Mouse (Mus musculus) liver, embryonic 14.5 days (tissue): ENCODE measurements at regions not wholly inside any gene's neighbourhood (a gene's known extent, or its start where the extent isn't known, plus 50 kb on each side); places are given as distances from the start of the nearest gene placed in this dataset.

ENCODE experiments used
- ATAC-seq: fragments of 200-750 bp; cut with Nextera tagmentation; 2 replicates; pipeline ENCODE4 v1.8.0; 2017; ENCODE audit warnings: moderate number of reproducible peaks, mild to moderate bottlenecking, moderate library complexity; ENCODE audit not compliant: insufficient read depth
- DNase-seq, 3 experiments: peaks; one replicate each; pipeline ENCODE4 v3.0.0-alpha.2; 2012 to 2013; ENCODE audit warnings: low read depth in 3 of 3, low spot score in 3 of 3
- H3K27ac ChIP-seq: fragments of 300-500 bp; sonication (generic); 2 replicates; pipeline ENCODE4 v1.5.1; 2014; ENCODE audit warnings: moderate library complexity, mild to moderate bottlenecking, control low read depth, inconsistent platforms
- H3K27me3 ChIP-seq: fragments of 300-500 bp; sonication (generic); 2 replicates; pipeline ENCODE4 v1.6.1; 2014; ENCODE audit warnings: mild to moderate bottlenecking, low read length, moderate library complexity; ENCODE audit not compliant: control insufficient read depth, insufficient read depth
- H3K36me3 ChIP-seq: fragments of 300-500 bp; sonication (generic); replicated peaks from 2 replicates; pipeline ENCODE4 v1.6.1; 2014; ENCODE audit warnings: low read depth; ENCODE audit not compliant: control insufficient read depth, insufficient read depth
- H3K4me1 ChIP-seq, 2 experiments: fragments of 200-500 bp in 1 of 2; fragments of 300-500 bp in 1 of 2; sonication (generic) in 1 of 2; replicated peaks; 2 replicates each; pipeline ENCODE4 v1.6.1; 2012 to 2014; ENCODE audit warnings: antibody characterized with exemption in 1 of 2, inconsistent platforms in 1 of 2, low read length in 1 of 2; ENCODE audit not compliant: control insufficient read depth in 2 of 2, insufficient read depth in 2 of 2
- H3K4me2 ChIP-seq: fragments of 300-500 bp; sonication (generic); 2 replicates; pipeline ENCODE4 v1.6.1; 2014; ENCODE audit warnings: low read depth, mild to moderate bottlenecking, control low read depth, moderate library complexity
- H3K4me3 ChIP-seq, 2 experiments: fragments of 200-500 bp in 1 of 2; fragments of 300-500 bp in 1 of 2; sonication (generic) in 1 of 2; 2 replicates each; pipeline ENCODE4 v1.5.1; 2012 to 2014; ENCODE audit warnings: low read depth in 2 of 2, low read length in 2 of 2, mild to moderate bottlenecking in 2 of 2, control low read depth in 1 of 2, inconsistent platforms in 1 of 2, moderate library complexity in 1 of 2; ENCODE audit not compliant: insufficient read depth in 1 of 2
- H3K9ac ChIP-seq: fragments of 300-500 bp; sonication (generic); replicated peaks from 2 replicates; pipeline ENCODE4 v1.6.1; 2014; ENCODE audit warnings: mild to moderate bottlenecking, control low read depth, moderate library complexity
- H3K9me3 ChIP-seq: fragments of 300-500 bp; sonication (generic); 2 replicates; pipeline ENCODE4 v1.6.1; 2016; ENCODE audit warnings: low read length, mixed read lengths; ENCODE audit not compliant: control insufficient read depth
- CTCF ChIP-seq: IDR thresholded peaks from 2 replicates; pipeline ENCODE4 v1.5.1; 2016; ENCODE audit warnings: antibody characterized with exemption, low read depth, control low read depth
- EP300 ChIP-seq: IDR thresholded peaks from 2 replicates; pipeline ENCODE4 v1.6.1; 2016; ENCODE audit warnings: antibody characterized with exemption, low read depth
- WGBS: fragments of 180-500 bp; shearing (Covaris S2); extraction: QIAGEN DNeasy Blood & Tissue Kit; methylation state at CpG from one replicate; pipeline ENCODE4 v1.1.7; 2014; ENCODE audit not compliant: insufficient replicate concordance; 5-methylcytosine and 5-hydroxymethylcytosine counted together

DNA sequence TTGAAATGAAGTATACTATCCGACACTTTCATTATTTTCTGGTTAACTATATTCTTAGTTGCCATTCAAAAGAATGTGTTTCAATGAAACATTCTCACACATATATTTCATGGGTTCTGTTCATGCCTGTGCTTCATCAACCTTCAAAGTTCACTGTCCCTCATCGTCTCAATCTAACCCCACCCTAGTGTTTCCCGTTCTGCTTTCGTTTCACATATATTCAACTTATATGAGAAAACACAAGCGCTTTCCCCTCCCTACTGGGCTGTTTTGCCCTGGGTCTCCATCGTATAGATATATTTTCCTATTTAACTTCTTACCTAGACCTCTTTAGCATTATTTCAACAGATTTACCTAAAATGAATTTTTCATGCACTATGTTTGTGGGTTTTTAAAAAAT is 458.3 kb upstream of the Mef2c start:
- H3K27me3 ChIP-seq: no peaks in the 10 kb centered on the region
- no peaks in the 10 kb centered on the region for H3K36me3 ChIP-seq
- no peak for TF ChIP-seq CTCF
- TF ChIP-seq EP300: no peak
- DNase-seq: no peak
- H3K9ac ChIP-seq: no peak overlapping the region
- no peak overlapping the region for H3K27ac ChIP-seq
- ATAC-seq: no peak
- H3K4me3 ChIP-seq: no peak overlapping the region
- 71% methylated on average over 6 of the region's 6 CpGs for WGBS
- no peaks in the 10 kb centered on the region for H3K9me3 ChIP-seq
- H3K4me2 ChIP-seq: no peak overlapping the region
- H3K4me1 ChIP-seq: no peaks in the 10 kb centered on the region

DNA sequence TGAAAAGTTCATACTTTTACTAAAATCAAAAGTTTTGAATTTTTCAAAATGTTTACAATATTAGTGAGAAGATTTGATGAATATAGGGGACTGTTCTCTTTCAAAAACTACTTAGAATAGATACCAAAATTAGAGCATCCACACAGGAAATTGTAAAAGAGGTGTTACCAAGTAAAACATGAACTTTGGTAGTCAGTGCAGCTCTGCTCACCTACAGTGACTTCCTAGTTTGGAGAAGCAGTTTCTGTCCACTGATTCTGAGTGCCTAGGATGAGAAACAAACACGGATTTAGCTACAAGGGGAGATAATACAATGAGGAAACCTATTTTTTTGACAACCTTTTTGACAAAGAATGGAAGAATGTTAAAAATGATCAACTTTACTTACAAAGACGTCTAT is 457.9 kb upstream of the Mef2c start:
- 40% methylated on average over 2 of the region's 2 CpGs for WGBS

DNA sequence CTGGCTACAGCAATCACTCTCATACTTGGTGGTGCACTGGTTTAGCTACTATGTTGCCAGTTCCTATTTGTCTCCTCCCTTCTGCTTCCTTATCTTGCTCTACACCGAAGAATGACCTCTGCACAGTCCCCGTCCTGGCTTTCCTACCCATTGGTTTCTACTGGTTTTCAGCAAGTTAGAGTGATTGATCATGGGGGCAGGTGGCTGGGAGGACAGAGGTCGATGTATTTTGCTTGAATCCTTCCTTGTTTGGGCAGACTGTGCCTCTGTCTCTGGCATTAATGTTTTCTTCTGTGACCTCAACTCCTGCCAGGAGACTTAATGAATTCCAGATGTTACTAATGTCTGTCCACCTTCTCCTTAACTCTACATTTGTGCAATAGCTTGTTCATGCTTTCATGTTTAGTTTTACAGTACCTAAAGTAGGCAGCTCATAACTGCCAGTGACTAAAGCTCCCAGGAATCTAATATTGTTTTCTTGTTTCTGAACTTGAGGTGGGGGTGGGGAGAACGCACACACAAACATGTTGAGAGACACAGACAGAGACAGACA is 457.2 kb upstream of the Mef2c start:
- H3K9me3 ChIP-seq: no peaks in the 10 kb centered on the region
- H3K4me3 ChIP-seq: no peak overlapping the region
- no peak overlapping the region for H3K9ac ChIP-seq
- DNase-seq (no peak), ATAC-seq (no peak)
- no peak overlapping the region for H3K4me2 ChIP-seq
- H3K27ac ChIP-seq: no peak overlapping the region
- H3K36me3 ChIP-seq: no peaks in the 10 kb centered on the region
- 34% methylated on average over 4 of the region's 4 CpGs for WGBS
- H3K4me1 ChIP-seq: no peaks in the 10 kb centered on the region
- no peaks in the 10 kb centered on the region for H3K27me3 ChIP-seq
- TF ChIP-seq EP300: no peak
- no peak for TF ChIP-seq CTCF

More for the DNA sequence above, 457.9 kb upstream of the Mef2c start:
- ATAC-seq (no peak), DNase-seq (no peak)
- Histone ChIP-seq H3K36me3 (no peaks in the 10 kb centered on the region), H3K4me2 (no peak overlapping the region), H3K9ac (no peak overlapping the region), H3K4me3 (no peak overlapping the region), H3K27me3 (no peaks in the 10 kb centered on the region), H3K27ac (no peak overlapping the region), H3K4me1 (no peaks in the 10 kb centered on the region), H3K9me3 (no peaks in the 10 kb centered on the region)
- TF ChIP-seq EP300 (no peak), CTCF (no peak)

DNA sequence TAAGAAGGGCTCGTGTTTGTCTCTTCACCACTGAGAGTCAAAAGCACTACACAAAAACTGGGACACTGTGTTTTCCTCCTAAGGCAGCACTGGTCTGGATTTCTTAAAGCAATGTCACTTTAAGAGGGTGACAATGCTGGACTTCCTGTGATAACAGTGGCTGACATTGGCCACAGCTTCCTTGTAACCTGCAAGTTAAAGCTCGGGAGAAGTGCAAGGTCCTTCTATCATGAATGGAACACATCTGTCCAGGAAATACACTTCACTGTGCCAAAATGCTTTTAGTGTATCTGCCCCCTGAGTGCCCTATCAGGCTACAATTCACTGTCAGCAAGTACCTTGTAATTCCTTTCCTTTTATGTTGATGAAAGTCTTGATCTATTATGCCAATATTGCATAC is 448.0 kb upstream of the Mef2c start:
- DNase-seq (no peak), ATAC-seq (no peak)
- 18% methylated on average over 2 of the region's 2 CpGs for WGBS

DNA sequence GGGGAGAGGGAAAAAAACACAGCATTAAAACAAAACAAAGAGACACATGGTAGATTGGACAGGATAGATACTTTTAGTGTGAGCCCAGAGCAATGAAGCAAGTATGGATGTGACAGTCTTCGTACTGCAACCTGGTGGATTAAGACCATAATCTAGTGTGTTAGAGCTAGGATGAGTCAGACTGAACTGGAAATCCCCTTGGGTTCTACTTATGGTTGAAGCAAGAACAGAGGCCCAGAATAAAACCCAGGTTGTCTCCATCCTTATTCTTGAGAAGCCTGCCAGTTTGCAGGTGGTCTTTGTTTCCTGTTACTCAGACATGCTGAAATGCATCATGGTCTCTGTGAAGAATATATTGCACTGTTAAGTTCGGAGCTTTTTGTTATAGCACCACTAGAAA is 447.4 kb upstream of the Mef2c start:
- no peak for DNase-seq
- Histone ChIP-seq H3K4me3 (no peak overlapping the region), H3K27me3 (no peaks in the 10 kb centered on the region), H3K36me3 (no peaks in the 10 kb centered on the region), H3K4me2 (no peak overlapping the region), H3K9me3 (no peaks in the 10 kb centered on the region), H3K9ac (no peak overlapping the region), H3K4me1 (peaks cover 0 to 3% of the 10 kb centered on the region in 2 experiments; a peak in 1 of 4 replicates), H3K27ac (no peak overlapping the region)
- TF ChIP-seq CTCF (no peak), EP300 (no peak)
- 63% methylated on average over 2 of the region's 2 CpGs for WGBS
- no peak for ATAC-seq

More for the DNA sequence above, 448.0 kb upstream of the Mef2c start:
- TF ChIP-seq EP300 (no peak), CTCF (no peak)
- H3K9ac ChIP-seq: no peak overlapping the region
- H3K4me3 ChIP-seq: no peak overlapping the region
- no peaks in the 10 kb centered on the region for H3K36me3 ChIP-seq
- no peak overlapping the region for H3K27ac ChIP-seq
- H3K4me1 ChIP-seq: peaks cover 0 to 3% of the 10 kb centered on the region in 2 experiments; a peak in 1 of 4 replicates
- no peak overlapping the region for H3K4me2 ChIP-seq
- no peaks in the 10 kb centered on the region for H3K27me3 ChIP-seq
- H3K9me3 ChIP-seq: no peaks in the 10 kb centered on the region
